Mouse (Mus musculus): ENCODE measurements at regions not wholly inside any gene's neighbourhood (a gene's known extent, or its start where the extent isn't known, plus 50 kb on each side); places are given as distances from the start of the nearest gene placed in this dataset.

DNA sequence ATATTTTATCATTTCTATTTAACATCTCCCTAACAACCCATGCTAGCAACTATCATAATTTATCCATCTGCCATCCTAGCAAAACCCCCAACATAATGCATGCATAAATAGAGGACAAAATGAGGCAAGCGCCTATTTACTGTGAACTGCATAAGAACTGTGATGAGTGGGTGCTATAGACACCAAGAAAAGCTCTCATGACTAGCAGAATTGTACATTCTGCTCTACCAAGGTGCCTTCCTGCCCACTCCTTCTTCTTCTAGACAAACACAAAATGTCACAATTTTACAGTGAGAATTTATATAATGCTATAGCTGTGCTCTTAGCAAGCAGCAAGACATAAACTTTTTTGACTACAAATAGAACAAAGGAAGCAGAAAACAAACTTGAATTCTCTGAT lies 305.9 kb downstream of the Brinp1 start:
- no peaks in the 10 kb centered on the region for H3K9me3 ChIP-seq (replicated peaks; ENCODE audit: control insufficient read depth, low read length, poor library complexity, severe bottlenecking)

GRCm38 (mm10) chr4:68633299-68633698 lies 320.9 kb downstream of the Brinp1 start:
- no peak for ATAC-seq
- no peaks in the 10 kb centered on the region; the same call in 1 of the 2 replicates for H3K4me1 ChIP-seq (ENCODE audit: control insufficient read depth, insufficient read depth, low read length)
- no peak overlapping the region for H3K27ac ChIP-seq (ENCODE audit: low read length)
- H3K4me2 ChIP-seq (ENCODE audit: low read length) = no peak overlapping the region
- H3K27me3 ChIP-seq (ENCODE audit: control insufficient read depth, insufficient read depth, low read depth, low read length) = no peaks in the 10 kb centered on the region
- no peaks in the 10 kb centered on the region for H3K9me3 ChIP-seq (replicated peaks; ENCODE audit: control insufficient read depth, low read length, poor library complexity, severe bottlenecking)
- WGBS = 73% methylated on average over 2 of the region's 2 CpGs
- H3K4me3 ChIP-seq (ENCODE audit: low read depth, low read length) = no peak overlapping the region
- H3K36me3 ChIP-seq (ENCODE audit: control insufficient read depth, insufficient read depth, low read length) = no peaks in the 10 kb centered on the region
- no peak overlapping the region for H3K9ac ChIP-seq (ENCODE audit: low read depth, low read length)

More for the DNA sequence above, 305.9 kb downstream of the Brinp1 start:
- WGBS = 96% methylated on average over 1 of the region's 1 CpGs
- no peaks in the 10 kb centered on the region for H3K4me1 ChIP-seq (ENCODE audit: control insufficient read depth, insufficient read depth, low read length)
- H3K36me3 ChIP-seq (ENCODE audit: control insufficient read depth, insufficient read depth, low read length) = no peaks in the 10 kb centered on the region
- no peak overlapping the region for H3K27ac ChIP-seq (ENCODE audit: low read length)
- no peak overlapping the region for H3K4me3 ChIP-seq (ENCODE audit: low read depth, low read length)
- no peak for ATAC-seq
- H3K27me3 ChIP-seq (ENCODE audit: control insufficient read depth, insufficient read depth, low read depth, low read length) = no peaks in the 10 kb centered on the region
- no peak overlapping the region for H3K4me2 ChIP-seq (ENCODE audit: low read length)
- no peak overlapping the region for H3K9ac ChIP-seq (ENCODE audit: low read depth, low read length)

GRCm38 (mm10) chr4:68624025-68624342 lies 330.2 kb downstream of the Brinp1 start:
- H3K4me2 ChIP-seq (ENCODE audit: low read length) = no peak overlapping the region
- H3K4me1 ChIP-seq (ENCODE audit: control insufficient read depth, insufficient read depth, low read length) = peaks cover 1% of the 10 kb centered on the region; the same call in 1 of the 2 replicates
- no peak overlapping the region for H3K4me3 ChIP-seq (ENCODE audit: low read depth, low read length)
- no peak overlapping the region for H3K27ac ChIP-seq (ENCODE audit: low read length)
- no peaks in the 10 kb centered on the region for H3K9me3 ChIP-seq (replicated peaks; ENCODE audit: control insufficient read depth, low read length, poor library complexity, severe bottlenecking)
- no peaks in the 10 kb centered on the region for H3K36me3 ChIP-seq (ENCODE audit: control insufficient read depth, insufficient read depth, low read length)
- ATAC-seq = no peak
- 64% methylated on average over 4 of the region's 4 CpGs for WGBS
- H3K9ac ChIP-seq (ENCODE audit: low read depth, low read length) = no peak overlapping the region
- no peaks in the 10 kb centered on the region for H3K27me3 ChIP-seq (ENCODE audit: control insufficient read depth, insufficient read depth, low read depth, low read length)

GRCm38 (mm10) chr4:68623125-68624024 lies 330.8 kb downstream of the Brinp1 start:
- 69% methylated on average over 7 of the region's 7 CpGs for WGBS
- Histone ChIP-seq H3K36me3 (ENCODE audit: control insufficient read depth, insufficient read depth, low read length) (no peaks in the 10 kb centered on the region), H3K9me3 (replicated peaks; ENCODE audit: control insufficient read depth, low read length, poor library complexity, severe bottlenecking) (no peaks in the 10 kb centered on the region), H3K27ac (ENCODE audit: low read length) (no peak overlapping the region), H3K4me3 (ENCODE audit: low read depth, low read length) (no peak overlapping the region), H3K4me1 (ENCODE audit: control insufficient read depth, insufficient read depth, low read length) (peaks cover 3% of the 10 kb centered on the region; the same call in 1 of the 2 replicates), H3K27me3 (ENCODE audit: control insufficient read depth, insufficient read depth, low read depth, low read length) (no peaks in the 10 kb centered on the region), H3K4me2 (ENCODE audit: low read length) (no peak overlapping the region), H3K9ac (ENCODE audit: low read depth, low read length) (no peak overlapping the region)
- no peak for ATAC-seq

DNA sequence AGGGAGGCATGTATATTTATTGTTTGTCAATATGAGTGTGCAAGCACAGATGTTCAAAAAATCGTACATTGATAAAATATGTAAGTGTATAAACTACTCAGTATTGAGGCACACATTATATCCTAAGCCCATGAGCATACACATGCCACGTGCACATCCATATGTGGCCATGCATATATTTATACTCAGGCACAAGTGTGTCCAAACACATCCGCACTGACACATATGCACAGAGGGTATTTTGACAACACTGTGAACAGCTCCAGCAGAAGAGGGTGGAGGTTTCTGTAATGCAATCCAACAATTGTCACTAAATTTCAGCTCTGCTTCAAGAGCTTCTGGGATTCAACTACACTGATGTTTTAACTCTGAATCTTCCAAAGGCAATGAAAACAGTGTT lies 333.6 kb downstream of the Brinp1 start:
- ATAC-seq = no peak
- Histone ChIP-seq H3K36me3 (ENCODE audit: control insufficient read depth, insufficient read depth, low read length) (no peaks in the 10 kb centered on the region), H3K27me3 (ENCODE audit: control insufficient read depth, insufficient read depth, low read depth, low read length) (no peaks in the 10 kb centered on the region), H3K27ac (ENCODE audit: low read length) (no peak overlapping the region), H3K4me1 (ENCODE audit: control insufficient read depth, insufficient read depth, low read length) (peaks cover 3% of the 10 kb centered on the region; the same call in 1 of the 2 replicates), H3K9ac (ENCODE audit: low read depth, low read length) (no peak overlapping the region), H3K9me3 (replicated peaks; ENCODE audit: control insufficient read depth, low read length, poor library complexity, severe bottlenecking) (no peaks in the 10 kb centered on the region), H3K4me3 (ENCODE audit: low read depth, low read length) (no peak overlapping the region), H3K4me2 (ENCODE audit: low read length) (no peak overlapping the region)
- 91% methylated on average over 3 of the region's 3 CpGs for WGBS

DNA sequence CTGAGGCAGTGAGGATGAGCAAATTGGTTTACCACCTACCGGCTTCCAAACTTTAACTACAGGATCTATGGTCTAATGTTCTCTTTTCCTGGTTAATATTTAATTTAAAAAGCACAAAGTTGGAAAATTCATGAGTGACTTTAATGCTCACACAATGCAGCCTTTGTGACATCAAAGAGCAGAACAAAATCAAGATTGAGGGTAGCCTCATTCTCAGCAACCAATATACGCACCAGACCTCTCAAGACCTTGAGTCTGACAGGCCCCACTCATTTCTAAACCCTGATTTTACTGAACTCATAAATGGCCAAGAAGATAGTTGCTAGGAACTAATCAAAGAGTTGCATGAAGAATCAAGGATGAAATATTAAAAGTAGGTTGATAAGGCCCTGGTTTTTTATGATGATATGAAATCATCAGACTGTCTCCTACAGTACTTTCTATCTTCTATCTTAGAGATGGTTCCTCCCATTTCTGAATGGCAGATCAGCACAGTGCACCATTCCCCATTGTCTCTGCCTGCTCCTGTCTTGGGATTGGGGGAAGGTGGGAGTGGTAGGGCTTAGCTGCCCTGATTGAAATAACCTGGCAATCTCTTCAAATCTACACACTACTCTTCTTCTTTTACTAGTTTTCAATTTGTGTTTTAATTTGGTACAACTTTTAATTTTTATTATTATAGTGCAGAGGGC lies 338.3 kb downstream of the Brinp1 start:
- WGBS = 90% methylated on average over 2 of the region's 2 CpGs
- no peak overlapping the region for H3K4me2 ChIP-seq (ENCODE audit: low read length)
- H3K4me1 ChIP-seq (ENCODE audit: control insufficient read depth, insufficient read depth, low read length) = peaks cover 3% of the 10 kb centered on the region; the same call in 1 of the 2 replicates
- H3K36me3 ChIP-seq (ENCODE audit: control insufficient read depth, insufficient read depth, low read length) = no peaks in the 10 kb centered on the region
- no peak overlapping the region for H3K27ac ChIP-seq (ENCODE audit: low read length)
- H3K9me3 ChIP-seq (replicated peaks; ENCODE audit: control insufficient read depth, low read length, poor library complexity, severe bottlenecking) = no peaks in the 10 kb centered on the region
- no peak overlapping the region for H3K9ac ChIP-seq (ENCODE audit: low read depth, low read length)
- ATAC-seq = no peak
- no peak overlapping the region for H3K4me3 ChIP-seq (ENCODE audit: low read depth, low read length)
- no peaks in the 10 kb centered on the region for H3K27me3 ChIP-seq (ENCODE audit: control insufficient read depth, insufficient read depth, low read depth, low read length)

DNA sequence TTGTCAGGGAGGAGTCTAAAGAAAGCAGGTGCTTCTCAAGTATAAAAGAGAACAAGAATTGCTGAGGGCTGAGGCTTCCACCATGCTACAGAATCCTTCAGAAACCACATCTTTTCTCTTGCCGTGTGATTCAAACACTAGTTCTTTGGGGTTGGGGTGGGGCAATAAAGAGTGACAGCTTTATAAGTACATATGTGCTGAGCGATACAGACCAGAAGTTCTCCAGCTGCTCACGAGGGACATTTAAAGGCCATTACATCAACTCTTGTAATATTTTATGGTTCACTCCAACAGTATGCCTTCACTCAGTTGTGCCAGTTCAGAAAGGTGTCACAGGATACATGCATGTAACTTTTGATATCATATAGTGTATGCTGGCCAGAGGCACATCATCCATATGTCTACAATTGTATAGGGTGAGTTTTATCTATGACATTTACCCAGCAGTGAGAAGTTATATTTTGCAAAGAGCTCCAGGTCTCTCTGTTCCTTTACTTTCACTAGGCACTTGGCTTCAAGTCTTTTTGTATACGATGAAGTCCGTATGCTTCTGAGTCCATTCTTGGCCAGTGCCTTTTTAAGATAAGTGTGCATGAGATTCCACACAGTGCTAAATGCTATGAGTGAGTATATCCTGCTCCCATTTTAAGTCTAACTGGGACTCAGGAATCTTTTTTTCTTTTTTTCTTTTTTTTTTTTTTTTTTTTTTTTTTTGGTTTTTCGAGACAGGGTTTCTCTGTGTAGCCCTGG lies 341.8 kb downstream of the Brinp1 start:
- Histone ChIP-seq H3K9me3 (replicated peaks; ENCODE audit: control insufficient read depth, low read length, poor library complexity, severe bottlenecking) (no peaks in the 10 kb centered on the region), H3K4me2 (ENCODE audit: low read length) (no peak overlapping the region), H3K9ac (ENCODE audit: low read depth, low read length) (no peak overlapping the region), H3K4me1 (ENCODE audit: control insufficient read depth, insufficient read depth, low read length) (no peaks in the 10 kb centered on the region), H3K27ac (ENCODE audit: low read length) (no peak overlapping the region), H3K36me3 (ENCODE audit: control insufficient read depth, insufficient read depth, low read length) (no peaks in the 10 kb centered on the region), H3K4me3 (ENCODE audit: low read depth, low read length) (no peak overlapping the region), H3K27me3 (ENCODE audit: control insufficient read depth, insufficient read depth, low read depth, low read length) (no peaks in the 10 kb centered on the region)
- ATAC-seq = no peak
- WGBS = 94% methylated on average over 5 of the region's 6 CpGs

DNA sequence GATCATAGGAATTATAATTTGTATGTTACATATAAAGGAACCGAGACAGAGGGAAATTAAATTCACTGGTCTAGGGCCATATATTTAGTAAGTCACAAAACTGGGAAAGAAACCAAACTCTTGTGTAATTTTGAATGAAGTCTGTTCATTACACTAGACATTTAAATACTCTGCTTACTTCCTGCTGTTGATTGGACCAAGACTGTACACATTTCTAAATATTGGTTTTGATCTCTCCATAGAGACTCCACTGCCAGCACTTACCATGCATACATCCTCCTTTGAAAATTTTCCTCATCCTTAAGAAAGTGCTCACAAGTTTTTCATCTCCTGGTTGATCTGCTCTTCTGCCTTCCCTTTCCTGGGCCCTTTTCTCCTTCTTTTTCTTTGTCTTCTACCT lies 358.9 kb downstream of the Brinp1 start:
- no peak overlapping the region for H3K27ac ChIP-seq (ENCODE audit: low read length)
- H3K9me3 ChIP-seq (replicated peaks; ENCODE audit: control insufficient read depth, low read length, poor library complexity, severe bottlenecking) = no peaks in the 10 kb centered on the region
- no peaks in the 10 kb centered on the region for H3K4me1 ChIP-seq (ENCODE audit: control insufficient read depth, insufficient read depth, low read length)
- H3K9ac ChIP-seq (ENCODE audit: low read depth, low read length) = no peak overlapping the region
- 81% methylated on average over 1 of the region's 1 CpGs for WGBS
- H3K27me3 ChIP-seq (ENCODE audit: control insufficient read depth, insufficient read depth, low read depth, low read length) = no peaks in the 10 kb centered on the region
- H3K4me3 ChIP-seq (ENCODE audit: low read depth, low read length) = no peak overlapping the region
- no peaks in the 10 kb centered on the region for H3K36me3 ChIP-seq (ENCODE audit: control insufficient read depth, insufficient read depth, low read length)
- H3K4me2 ChIP-seq (ENCODE audit: low read length) = no peak overlapping the region
- no peak for ATAC-seq

All from midbrain, embryonic 16.5 days (tissue).